Mouse (Mus musculus) heart, adult 18-20 months (tissue): ENCODE data around the gene Smim6. TPM values are rescaled to one million over a fixed set of nuclear protein-coding genes. Genes with fewer than 3 reads are reported as not detected.

Experiments
- DNase-seq, 2 experiments: peaks; one replicate each; pipeline ENCODE4 v3.0.0; 2021 to 2022; ENCODE audit warnings: mixed read lengths in 1 of 2
- long read RNA-seq, 2 experiments: library from polyadenylated mRNA; stranded (forward); transcript quantifications; one replicate each; pipeline ENCODE4 v2.0.0; 2021
- total RNA-seq, 2 experiments: library from RNA; stranded (reverse); gene quantifications; 2 replicates each; pipeline ENCODE4 v1.2.3; 2021

The Smim6 gene
- not detected for total RNA-seq
- long read RNA-seq, experiment 1, result 0 reads
- long read RNA-seq, experiment 2, result 0 reads

- DNase-seq, result no peak
These were observed at the start of gene Smim6 for GRCm38 (mm10) chr11:115911632-115912376. Smim6 (plus strand) TSS chr11:115912017.

GRCm38 (mm10) chr11:115863895-115864294, 47.9 kb upstream of the Smim6 start:
- DNase-seq, result no peak

- DNase-seq, result no peak
These were observed 42.4 kb upstream of the Smim6 start for GRCm38 (mm10) chr11:115869393-115869792.

- DNase-seq, result no peak
These were observed 39.4 kb upstream of the Smim6 start for GRCm38 (mm10) chr11:115872437-115872836.

GRCm38 (mm10) chr11:115875935-115876334, 35.9 kb upstream of the Smim6 start:
- DNase-seq, result no peak

GRCm38 (mm10) chr11:115876438-115876837, 35.4 kb upstream of the Smim6 start:
- no peak for DNase-seq

GRCm38 (mm10) chr11:115877174-115877755, 34.6 kb upstream of the Smim6 start:
- DNase-seq, result no peak

- no peak for DNase-seq
These were observed 33.7 kb upstream of the Smim6 start for GRCm38 (mm10) chr11:115878071-115878470.

- DNase-seq, result peak in 1 of 2 experiments; percentile 38
These were observed 30.8 kb upstream of the Smim6 start for GRCm38 (mm10) chr11:115881002-115881401.

- DNase-seq, result no peak
These were observed 28.6 kb upstream of the Smim6 start for GRCm38 (mm10) chr11:115883251-115883650.

GRCm38 (mm10) chr11:115884361-115884760, 27.5 kb upstream of the Smim6 start:
- no peak for DNase-seq

GRCm38 (mm10) chr11:115885281-115885680, 26.5 kb upstream of the Smim6 start:
- DNase-seq, result no peak

- no peak for DNase-seq
These were observed 25.4 kb upstream of the Smim6 start for GRCm38 (mm10) chr11:115886446-115886845.

GRCm38 (mm10) chr11:115888020-115888419, 23.8 kb upstream of the Smim6 start:
- DNase-seq, result no peak

- no peak for DNase-seq
These were observed 22.7 kb upstream of the Smim6 start for GRCm38 (mm10) chr11:115889159-115889558.

GRCm38 (mm10) chr11:115892213-115892612, 19.6 kb upstream of the Smim6 start:
- no peak for DNase-seq

- DNase-seq, result no peak
These were observed 18.7 kb upstream of the Smim6 start for GRCm38 (mm10) chr11:115893071-115893470.

GRCm38 (mm10) chr11:115894755-115895520, 16.9 kb upstream of the Smim6 start:
- peak; percentile 37 to 50 for DNase-seq

- no peak for DNase-seq
These were observed 13.4 kb upstream of the Smim6 start for GRCm38 (mm10) chr11:115898446-115898845.

GRCm38 (mm10) chr11:115898886-115899285, 12.9 kb upstream of the Smim6 start:
- DNase-seq, result peak in 1 of 2 experiments; percentile 42

- DNase-seq, result peak; percentile 67 to 87
These were observed 12.1 kb upstream of the Smim6 start, which contains the start of gene Smim5 for GRCm38 (mm10) chr11:115899486-115900266. Smim5 (plus strand) TSS chr11:115899966.
